Mouse (Mus musculus) bone marrow, adult 2 months (tissue): ENCODE data around the gene Gata2.

ENCODE experiments used
- CTCF ChIP-seq: fragments of 200-500 bp; IDR thresholded peaks from 2 replicates; pipeline ENCODE4 v1.5.1; 2011; ENCODE audit warnings: low read length, control low read depth; ENCODE audit not compliant: control insufficient read depth, insufficient read depth
- POLR2A ChIP-seq: fragments of 200-500 bp; IDR thresholded peaks from 2 replicates; pipeline ENCODE4 v1.6.1; 2011; ENCODE audit warnings: low read depth, mild to moderate bottlenecking, control low read depth, low read length, borderline replicate concordance; ENCODE audit not compliant: control insufficient read depth

- TF ChIP-seq CTCF (no peak), POLR2A (no peak)
These were observed 57.7 kb downstream of the Gata2 start for GRCm38 (mm10) chr6:88251396-88251795.
